Mouse (Mus musculus) embryonic facial prominence, embryonic 15.5 days (tissue): Measurements from ENCODE around the gene AW209491. TPM values are rescaled to one million over a fixed set of nuclear protein-coding genes. Genes with fewer than 3 reads are reported as not detected.

Experiments
- ATAC-seq: fragments of 200-750 bp; cut with Nextera tagmentation; 2 replicates; pipeline ENCODE4 v1.8.0; 2017; ENCODE audit warnings: low read depth, moderate TSS enrichment; ENCODE audit not compliant: insufficient number of reproducible peaks, low FRiP score, low TSS enrichment
- H3K27ac ChIP-seq: fragments of 300-500 bp; sonication (generic); replicated peaks from 2 replicates; pipeline ENCODE4 v1.5.1; 2015; ENCODE audit warnings: mild to moderate bottlenecking, inconsistent platforms
- H3K27me3 ChIP-seq: fragments of 300-500 bp; sonication (generic); 2 replicates; pipeline ENCODE4 v1.6.1; 2015; ENCODE audit warnings: inconsistent platforms
- H3K36me3 ChIP-seq: fragments of 300-500 bp; sonication (generic); 2 replicates; pipeline ENCODE4 v1.6.1; 2015; ENCODE audit warnings: mild to moderate bottlenecking, inconsistent platforms
- H3K4me1 ChIP-seq: fragments of 300-500 bp; sonication (generic); 2 replicates; pipeline ENCODE4 v1.6.1; 2015; ENCODE audit warnings: inconsistent platforms
- H3K4me2 ChIP-seq: fragments of 300-500 bp; sonication (generic); replicated peaks from 2 replicates; pipeline ENCODE4 v1.6.1; 2015; ENCODE audit warnings: mild to moderate bottlenecking, inconsistent platforms
- H3K4me3 ChIP-seq: fragments of 300-500 bp; sonication (generic); replicated peaks from 2 replicates; pipeline ENCODE4 v1.5.1; 2015; ENCODE audit warnings: mild to moderate bottlenecking, inconsistent platforms
- H3K9ac ChIP-seq: fragments of 300-500 bp; sonication (generic); 2 replicates; pipeline ENCODE4 v1.6.1; 2015; ENCODE audit warnings: inconsistent platforms
- H3K9me3 ChIP-seq: fragments of 300-500 bp; sonication (generic); replicated peaks from 2 replicates; pipeline ENCODE4 v1.6.1; 2016; ENCODE audit warnings: inconsistent platforms
- WGBS: fragments of 180-500 bp; shearing (Covaris S2); methylation state at CpG from one replicate; pipeline ENCODE4 v1.1.7; 2015; 5-methylcytosine and 5-hydroxymethylcytosine counted together
- polyA plus RNA-seq: library from polyadenylated mRNA; unstranded; fragments of >200 nt; fragmentation: Nextera tagmentation; extraction: Ambion mirVana; gene quantifications from 2 replicates; pipeline ENCODE4 v1.2.1, GENCODE M21; 2015

Gene AW209491
- 21.8 and 24.2 TPM in 2 replicates for polyA plus RNA-seq

GRCm38 (mm10) chr13:14629726-14630641 lies at the start of gene AW209491:
AW209491 (plus strand) TSS chr13:14630154.
- peak within 1 kb of the TSS; percentile 74 for H3K27ac ChIP-seq
- H3K9me3 ChIP-seq, result no peaks in the 10 kb centered on the region
- WGBS, result under 1% methylated on average over 29 of the region's 29 CpGs
- H3K36me3 ChIP-seq, result peaks cover 19% of the 10 kb centered on the region; the same call in 1 of the 2 replicates
- no peaks in the 10 kb centered on the region for H3K27me3 ChIP-seq
- H3K9ac ChIP-seq, result peak within 1 kb of the TSS; percentile 54
- ATAC-seq, result peak; percentile 91
- peak within 1 kb of the TSS; percentile 57 for H3K4me2 ChIP-seq
- H3K4me3 ChIP-seq, result peak within 1 kb of the TSS; percentile 67
- H3K4me1 ChIP-seq, result peaks cover 7% of the 10 kb centered on the region; the same call in 1 of the 2 replicates

GRCm38 (mm10) chr13:14580392-14580791 lies 49.6 kb upstream of the AW209491 start:
- Histone ChIP-seq H3K36me3 (no peaks in the 10 kb centered on the region), H3K9me3 (no peaks in the 10 kb centered on the region), H3K4me2 (no peak overlapping the region), H3K27me3 (no peaks in the 10 kb centered on the region), H3K27ac (no peak overlapping the region), H3K4me3 (no peak overlapping the region), H3K4me1 (no peaks in the 10 kb centered on the region), H3K9ac (no peak overlapping the region)
- no peak for ATAC-seq
- 65% methylated on average over 3 of the region's 3 CpGs for WGBS

GRCm38 (mm10) chr13:14602744-14603143 lies 27.2 kb upstream of the AW209491 start:
- H3K4me3 ChIP-seq, result no peak overlapping the region
- H3K9me3 ChIP-seq, result no peaks in the 10 kb centered on the region
- H3K9ac ChIP-seq, result no peak overlapping the region
- H3K27me3 ChIP-seq, result no peaks in the 10 kb centered on the region
- H3K27ac ChIP-seq, result no peak overlapping the region
- 79% methylated on average over 2 of the region's 2 CpGs for WGBS
- H3K36me3 ChIP-seq, result no peaks in the 10 kb centered on the region
- ATAC-seq, result no peak
- H3K4me1 ChIP-seq, result no peaks in the 10 kb centered on the region
- no peak overlapping the region for H3K4me2 ChIP-seq

- no peaks in the 10 kb centered on the region for H3K4me1 ChIP-seq
- no peak overlapping the region for H3K27ac ChIP-seq
- H3K27me3 ChIP-seq, result no peaks in the 10 kb centered on the region
- no peak overlapping the region for H3K4me3 ChIP-seq
- H3K9me3 ChIP-seq, result no peaks in the 10 kb centered on the region
- H3K9ac ChIP-seq, result no peak overlapping the region
- H3K36me3 ChIP-seq, result peaks cover 5% of the 10 kb centered on the region; the same call in 1 of the 2 replicates
- H3K4me2 ChIP-seq, result no peak overlapping the region
- no peak for ATAC-seq
Measured at GRCm38 (mm10) chr13:14607616-14608015, 22.3 kb upstream of the AW209491 start.

- 5% methylated on average over 10 of the region's 10 CpGs for WGBS
- H3K36me3 ChIP-seq, result peaks cover 15% of the 10 kb centered on the region
- peak; percentile 74 for ATAC-seq
Measured at GRCm38 (mm10) chr13:14612463-14612862, 17.5 kb upstream of the AW209491 start.

GRCm38 (mm10) chr13:14612926-14613529 lies 16.9 kb upstream of the AW209491 start, which contains the start of the genes Mrpl32 and Psma2:
Mrpl32 (minus strand) TSS chr13:14613165.
Psma2 (plus strand) TSS chr13:14613240.
- Histone ChIP-seq H3K27ac (peak within 1 kb of the TSS; percentile 78; the same call in 1 of the 2 replicates), H3K4me2 (peak within 1 kb of the TSS; percentile 58), H3K9ac (peak within 1 kb of the TSS; percentile 90), H3K27me3 (no peaks in the 10 kb centered on the region), H3K36me3 (peaks cover 21% of the 10 kb centered on the region), H3K4me3 (peak within 1 kb of the TSS; percentile 94), H3K9me3 (no peaks in the 10 kb centered on the region), H3K4me1 (no peaks in the 10 kb centered on the region)
- WGBS, result under 1% methylated on average over 42 of the region's 42 CpGs
- peak; percentile 100 for ATAC-seq

More at GRCm38 (mm10) chr13:14612463-14612862, 17.5 kb upstream of the AW209491 start:
- H3K9ac ChIP-seq, result peak overlapping the region; percentile 87
- H3K27ac ChIP-seq, result peak overlapping the region; percentile 78; the same call in 1 of the 2 replicates
- H3K4me3 ChIP-seq, result peak overlapping the region; percentile 94
- no peaks in the 10 kb centered on the region for H3K4me1 ChIP-seq
- H3K9me3 ChIP-seq, result no peaks in the 10 kb centered on the region
- H3K27me3 ChIP-seq, result no peaks in the 10 kb centered on the region
- peak overlapping the region; percentile 55 for H3K4me2 ChIP-seq

GRCm38 (mm10) chr13:14613553-14613952 lies 16.4 kb upstream of the AW209491 start:
- 0 out of 2 replicates have a peak overlapping the region, but pooled peaks have one; percentile 44 for H3K27ac ChIP-seq

GRCm38 (mm10) chr13:14618724-14619123 lies 11.2 kb upstream of the AW209491 start:
- no peaks in the 10 kb centered on the region for H3K4me1 ChIP-seq
- no peak overlapping the region for H3K9ac ChIP-seq
- no peak overlapping the region for H3K4me2 ChIP-seq
- H3K9me3 ChIP-seq, result no peaks in the 10 kb centered on the region
- peaks cover 45% of the 10 kb centered on the region for H3K36me3 ChIP-seq
- WGBS, result 35% methylated on average over 2 of the region's 2 CpGs
- H3K4me3 ChIP-seq, result no peak overlapping the region
- no peak for ATAC-seq
- H3K27ac ChIP-seq, result no peak overlapping the region
- H3K27me3 ChIP-seq, result no peaks in the 10 kb centered on the region

More at GRCm38 (mm10) chr13:14613553-14613952, 16.4 kb upstream of the AW209491 start:
- WGBS, result under 1% methylated on average over 9 of the region's 9 CpGs
- peak overlapping the region; percentile 94 for H3K4me3 ChIP-seq
- no peaks in the 10 kb centered on the region for H3K27me3 ChIP-seq
- ATAC-seq, result no peak
- H3K9ac ChIP-seq, result peak overlapping the region; percentile 90
- H3K4me1 ChIP-seq, result no peaks in the 10 kb centered on the region
- peak overlapping the region; percentile 58 for H3K4me2 ChIP-seq
- peaks cover 24% of the 10 kb centered on the region for H3K36me3 ChIP-seq
- no peaks in the 10 kb centered on the region for H3K9me3 ChIP-seq

GRCm38 (mm10) chr13:14639998-14640397 lies 10.0 kb downstream of the AW209491 start:
- no peaks in the 10 kb centered on the region for H3K9me3 ChIP-seq

GRCm38 (mm10) chr13:14649301-14649700 lies 19.3 kb downstream of the AW209491 start:
- H3K4me2 ChIP-seq, result no peak overlapping the region
- WGBS, result 22% methylated on average over 1 of the region's 1 CpGs
- H3K36me3 ChIP-seq, result no peaks in the 10 kb centered on the region
- no peak overlapping the region for H3K4me3 ChIP-seq
- H3K27ac ChIP-seq, result no peak overlapping the region
- no peaks in the 10 kb centered on the region for H3K4me1 ChIP-seq
- no peak overlapping the region for H3K9ac ChIP-seq
- H3K9me3 ChIP-seq, result no peaks in the 10 kb centered on the region
- no peaks in the 10 kb centered on the region for H3K27me3 ChIP-seq
- no peak for ATAC-seq

More at GRCm38 (mm10) chr13:14639998-14640397, 10.0 kb downstream of the AW209491 start:
- Histone ChIP-seq H3K4me1 (no peaks in the 10 kb centered on the region), H3K27me3 (no peaks in the 10 kb centered on the region), H3K27ac (no peak overlapping the region), H3K4me3 (no peak overlapping the region), H3K9ac (no peak overlapping the region), H3K36me3 (peaks cover 21% of the 10 kb centered on the region), H3K4me2 (no peak overlapping the region)
- ATAC-seq, result no peak
- 50% methylated on average over 1 of the region's 1 CpGs for WGBS

- H3K4me1 ChIP-seq, result no peaks in the 10 kb centered on the region
- H3K9ac ChIP-seq, result no peak overlapping the region
- no peak overlapping the region for H3K27ac ChIP-seq
- H3K27me3 ChIP-seq, result no peaks in the 10 kb centered on the region
- no peaks in the 10 kb centered on the region for H3K36me3 ChIP-seq
- no peak overlapping the region for H3K4me3 ChIP-seq
- no peak overlapping the region for H3K4me2 ChIP-seq
- H3K9me3 ChIP-seq, result no peaks in the 10 kb centered on the region
- ATAC-seq, result no peak
- 83% methylated on average over 4 of the region's 4 CpGs for WGBS
Measured at GRCm38 (mm10) chr13:14667107-14667506, 37.2 kb downstream of the AW209491 start.
